Comparison of ENCODE assay signal across 20 mouse cellular contexts in genomic region chr7:64234310-64234820, GRCm38 (mm10). TPM values are rescaled to one million over a fixed set of nuclear protein-coding genes. Genes with fewer than 3 reads are reported as not detected.
A peak's percentile ranks its signal among the peaks of the same experiment; 100 is the strongest.
DNase-seq lines count a peak whose midpoint lies in the region; ATAC-seq lines count a peak whose summit lies in the region.
"Had no signal": no experiment of that assay in that cellular context is flagged by ENCODE, and none has a peak within 500 bp of the region (broad histone marks: within the 10 kb centered on the region; RNA-seq: fewer than 3 reads in every experiment).

No protein-coding gene starts in this region.

- intact Hi-C loops in heart, postnatal 14 days (cut with DNase I) = no loop called here

- ATAC-seq in CD4-positive, CD25-positive, alpha-beta regulatory T cell, adult 4 months = peak; percentile 34
- peak; percentile 43 for ATAC-seq in activated CD4-positive, CD25-positive, alpha-beta regulatory T cell, adult 4 months
- ATAC-seq: forebrain, embryonic 13.5 days; forebrain, embryonic 15.5 days; forebrain, postnatal 0 days had no signal

- peak; percentile 13 for DNase-seq in heart, adult 11 months
- no peak for DNase-seq in heart, postnatal 14 days
- DNase-seq in 416B (ENCODE audit: low read depth) = peak; percentile 38
- no peak for DNase-seq in thymus, postnatal 36 days
- DNase-seq in thymus, adult 18-20 months = no peak
- DNase-seq in thymus, postnatal 14 days = no peak
- DNase-seq: adrenal gland, adult 2 months; adrenal gland, postnatal 10 days; adrenal gland, postnatal 36 days; B cell, adult 2 months; cerebellum, adult 11-12 months; cerebellum, adult 2 months; cerebellum, adult 9-10 months; cerebellum, postnatal 10 days; cerebellum, postnatal 25 days; forebrain, postnatal 0 days had no signal

RNA-seq across cellular contexts. Expression of gene Mtmr10, which starts 53.1 kb away (rescaled TPM):
- 10 to 100 TPM; 13.1 to 15.0 TPM for total RNA-seq in heart, postnatal 14 days (2021)
- 1 to 10 TPM; 4.7 to 7.4 TPM for polyA plus RNA-seq in CD4-positive, CD25-positive, alpha-beta regulatory T cell, adult 4 months (2017; shearing (Covaris generic))
- 1 to 10 TPM; 4.5 to 5.0 TPM for polyA plus RNA-seq in activated CD4-positive, CD25-positive, alpha-beta regulatory T cell, adult 4 months (2017; shearing (Covaris generic))

Comparison
In these comparisons a context has a peak if more than half of its experiments do, and no peak if none do; other contexts are left out.
1. DNase-seq: peak in heart, adult 11 months (single experiment) and 416B (single experiment); none in heart, postnatal 14 days (0 of 2), thymus, postnatal 36 days (0 of 2), thymus, adult 18-20 months (0 of 2) and thymus, postnatal 14 days (single experiment).